Mouse (Mus musculus) limb, embryonic 11.5 days (tissue): ENCODE results near the gene Tnni1. TPM values are rescaled to one million over a fixed set of nuclear protein-coding genes. Genes with fewer than 3 reads are reported as not detected.

Source experiments
- ATAC-seq: fragments of 200-750 bp; cut with Nextera tagmentation; 2 replicates; pipeline ENCODE4 v1.8.0; 2017; ENCODE audit warnings: low read depth; ENCODE audit not compliant: insufficient number of reproducible peaks, low FRiP score, low TSS enrichment
- DNase-seq: peaks from one replicate; pipeline ENCODE4 v3.0.0-alpha.2; 2015; ENCODE audit warnings: low spot score
- H3K27ac ChIP-seq: fragments of 300-500 bp; sonication (generic); replicated peaks from 2 replicates; pipeline ENCODE4 v1.5.1; 2014; ENCODE audit warnings: low read depth, mild to moderate bottlenecking, low read length
- H3K27me3 ChIP-seq: fragments of 300-500 bp; sonication (generic); 2 replicates; pipeline ENCODE4 v1.6.1; 2014; ENCODE audit warnings: mild to moderate bottlenecking, low read length, mixed read lengths; ENCODE audit not compliant: control insufficient read depth, insufficient read depth
- H3K36me3 ChIP-seq: fragments of 300-500 bp; sonication (generic); 2 replicates; pipeline ENCODE4 v1.6.1; 2014; ENCODE audit warnings: mild to moderate bottlenecking, low read length, moderate library complexity, mixed read lengths; ENCODE audit not compliant: control insufficient read depth, insufficient read depth
- H3K4me1 ChIP-seq: fragments of 300-500 bp; sonication (generic); 2 replicates; pipeline ENCODE4 v1.6.1; 2014; ENCODE audit warnings: low read length, mixed read lengths; ENCODE audit not compliant: control insufficient read depth, insufficient read depth
- H3K4me2 ChIP-seq: fragments of 300-500 bp; sonication (generic); 2 replicates; pipeline ENCODE4 v1.6.1; 2014; ENCODE audit warnings: low read depth, mild to moderate bottlenecking, moderate library complexity; ENCODE audit not compliant: severe bottlenecking
- H3K4me3 ChIP-seq: fragments of 300-500 bp; sonication (generic); 2 replicates; pipeline ENCODE4 v1.5.1; 2014; ENCODE audit warnings: low read depth, low read length
- H3K9ac ChIP-seq: fragments of 300-500 bp; sonication (generic); 2 replicates; pipeline ENCODE4 v1.6.1; 2014; ENCODE audit warnings: mild to moderate bottlenecking, low read length
- H3K9me3 ChIP-seq: fragments of 300-500 bp; sonication (generic); 2 replicates; pipeline ENCODE4 v1.6.1; 2016; ENCODE audit warnings: low read length; ENCODE audit not compliant: control insufficient read depth
- WGBS: fragments of 180-500 bp; shearing (Covaris S2); extraction: QIAGEN DNeasy Blood & Tissue Kit; methylation state at CpG from one replicate; pipeline ENCODE4 v1.1.7; 2014; 5-methylcytosine and 5-hydroxymethylcytosine counted together
- polyA plus RNA-seq: library from polyadenylated mRNA; unstranded; fragments of >200 nt; fragmentation: Nextera tagmentation; extraction: Ambion mirVana; gene quantifications from 2 replicates; pipeline ENCODE4 v1.2.1, GENCODE M21; 2014

Tnni1 gene
- polyA plus RNA-seq, 1 experiment from 2014 or later, result 19.4 TPM

DNA sequence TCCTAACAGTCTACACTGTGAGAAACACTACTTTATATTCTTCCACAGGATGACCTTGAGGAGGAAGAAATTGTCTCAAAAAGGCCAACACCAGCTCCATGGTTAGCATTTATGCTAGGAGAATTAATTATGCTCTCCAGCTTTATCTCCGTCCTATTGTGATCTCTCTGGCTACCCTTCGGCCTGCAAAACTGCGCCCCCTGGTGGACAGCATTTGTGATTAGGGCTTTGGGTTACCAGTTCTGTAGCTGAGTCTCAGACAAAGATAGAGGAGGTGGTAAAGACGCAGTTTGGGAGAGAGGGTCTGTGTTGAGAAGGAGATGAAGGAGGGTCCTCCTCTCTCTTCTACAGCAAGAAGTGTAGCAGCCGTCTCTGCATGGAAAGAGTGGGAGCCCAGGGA, 10.6 kb downstream of the Tnni1 start:
- H3K27me3 ChIP-seq, result no peaks in the 10 kb centered on the region
- no peak overlapping the region for H3K4me2 ChIP-seq
- H3K36me3 ChIP-seq, result no peaks in the 10 kb centered on the region
- no peaks in the 10 kb centered on the region for H3K9me3 ChIP-seq
- no peak for ATAC-seq
- DNase-seq, result peak; percentile 84
- H3K4me3 ChIP-seq, result no peak overlapping the region
- peaks cover 9% of the 10 kb centered on the region; the same call in 1 of the 2 replicates for H3K4me1 ChIP-seq
- H3K9ac ChIP-seq, result no peak overlapping the region
- 13% methylated on average over 5 of the region's 5 CpGs for WGBS
- no peak overlapping the region for H3K27ac ChIP-seq

DNA sequence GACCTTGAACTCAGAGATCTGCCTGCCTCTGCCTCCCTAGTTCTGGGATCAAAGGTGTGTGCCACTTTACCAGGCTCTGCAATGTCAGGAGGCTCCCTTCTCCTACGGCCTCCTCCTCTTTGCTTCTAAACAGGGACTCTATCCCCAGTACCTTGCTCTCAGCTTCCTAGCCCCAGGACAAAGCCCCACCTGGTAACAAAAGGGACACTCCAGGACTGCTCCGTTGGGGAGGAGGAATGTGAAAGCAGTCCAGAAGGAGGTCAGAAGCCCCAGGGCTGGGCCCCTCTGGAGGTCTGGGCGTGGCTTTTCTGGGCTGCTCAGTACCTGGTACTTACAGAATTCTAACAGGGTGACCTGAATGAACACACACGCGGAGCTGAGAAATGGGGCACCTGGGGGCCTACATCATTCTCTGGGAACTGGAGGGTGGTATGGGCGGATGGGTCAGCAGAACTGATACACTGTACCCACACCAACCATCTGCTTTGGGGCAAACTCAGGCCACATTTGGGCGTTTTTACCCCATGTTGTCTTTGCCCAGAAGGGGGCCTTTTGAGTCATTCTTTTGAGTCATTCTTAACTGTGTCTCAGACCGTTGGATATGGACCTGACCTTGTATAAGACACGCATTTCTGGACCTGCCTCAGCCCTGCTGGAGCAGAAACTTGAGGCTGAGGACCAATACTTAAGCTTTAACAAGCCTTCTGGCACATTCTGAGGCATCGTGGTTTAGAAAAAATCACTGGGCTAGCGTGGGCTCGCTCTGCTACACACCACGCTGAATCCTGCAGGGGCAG, 13.1 kb downstream of the Tnni1 start:
- DNase-seq (no peak), ATAC-seq (no peak)
- H3K9ac ChIP-seq, result no peak overlapping the region
- 75% methylated on average over 13 of the region's 13 CpGs for WGBS
- no peaks in the 10 kb centered on the region for H3K36me3 ChIP-seq
- H3K9me3 ChIP-seq, result no peaks in the 10 kb centered on the region
- no peaks in the 10 kb centered on the region for H3K27me3 ChIP-seq
- peaks cover 9% of the 10 kb centered on the region; the same call in 1 of the 2 replicates for H3K4me1 ChIP-seq
- no peak overlapping the region for H3K4me3 ChIP-seq
- H3K4me2 ChIP-seq, result no peak overlapping the region
- H3K27ac ChIP-seq, result no peak overlapping the region

DNA sequence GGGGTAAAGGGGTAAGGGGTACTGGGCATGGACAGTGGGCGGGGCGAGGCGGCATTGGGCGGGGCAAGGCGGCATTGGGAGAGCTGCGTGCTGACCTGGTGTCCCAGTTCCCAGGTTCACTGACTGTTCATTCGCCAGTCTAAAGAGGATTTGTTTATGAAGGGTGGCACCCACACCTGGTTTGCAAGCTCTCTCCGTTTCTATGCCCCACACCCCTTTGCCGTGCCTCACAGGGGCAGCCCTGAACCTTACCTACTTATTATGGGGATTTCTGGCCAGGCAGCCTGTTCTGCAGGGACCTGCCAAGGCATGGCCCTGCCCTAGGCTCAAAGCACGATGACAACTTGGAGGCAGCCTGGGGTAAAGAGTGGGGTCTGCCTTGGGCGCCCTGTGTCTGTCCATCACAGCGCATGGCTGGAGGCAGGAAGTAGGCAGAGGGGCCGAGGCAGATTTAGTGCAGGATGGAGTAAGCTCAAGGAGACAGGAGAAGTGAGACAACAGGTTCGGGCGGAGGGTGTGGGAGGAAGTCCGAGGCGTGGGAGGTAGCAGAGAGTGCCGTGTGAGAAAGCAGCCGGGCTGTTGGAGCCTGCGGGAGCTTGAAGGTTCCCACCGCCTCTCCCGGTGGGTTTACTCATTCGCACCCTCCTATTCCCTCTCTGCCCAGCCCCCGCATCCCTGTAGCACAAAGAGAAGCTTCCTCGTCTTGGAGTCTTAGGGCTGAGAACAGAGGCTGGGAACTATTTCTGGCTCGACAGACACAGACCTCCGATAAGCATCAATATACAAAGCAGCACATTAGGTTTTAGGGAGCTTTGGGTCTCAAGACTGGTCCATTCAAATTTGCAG, 14.4 kb downstream of the Tnni1 start:
- Histone ChIP-seq H3K27me3 (no peaks in the 10 kb centered on the region), H3K27ac (no peak overlapping the region), H3K4me3 (peak overlapping the region; percentile 14; the same call in 1 of the 2 replicates), H3K36me3 (no peaks in the 10 kb centered on the region), H3K4me1 (peaks cover 9% of the 10 kb centered on the region; the same call in 1 of the 2 replicates), H3K9me3 (no peaks in the 10 kb centered on the region), H3K4me2 (peak overlapping the region; percentile 42), H3K9ac (peak overlapping the region; percentile 14; the same call in 1 of the 2 replicates)
- peak; percentile 44; the same call in 1 of the 2 replicates for ATAC-seq
- WGBS, result 7% methylated on average over 27 of the region's 27 CpGs
- DNase-seq, result peak; percentile 51

DNA sequence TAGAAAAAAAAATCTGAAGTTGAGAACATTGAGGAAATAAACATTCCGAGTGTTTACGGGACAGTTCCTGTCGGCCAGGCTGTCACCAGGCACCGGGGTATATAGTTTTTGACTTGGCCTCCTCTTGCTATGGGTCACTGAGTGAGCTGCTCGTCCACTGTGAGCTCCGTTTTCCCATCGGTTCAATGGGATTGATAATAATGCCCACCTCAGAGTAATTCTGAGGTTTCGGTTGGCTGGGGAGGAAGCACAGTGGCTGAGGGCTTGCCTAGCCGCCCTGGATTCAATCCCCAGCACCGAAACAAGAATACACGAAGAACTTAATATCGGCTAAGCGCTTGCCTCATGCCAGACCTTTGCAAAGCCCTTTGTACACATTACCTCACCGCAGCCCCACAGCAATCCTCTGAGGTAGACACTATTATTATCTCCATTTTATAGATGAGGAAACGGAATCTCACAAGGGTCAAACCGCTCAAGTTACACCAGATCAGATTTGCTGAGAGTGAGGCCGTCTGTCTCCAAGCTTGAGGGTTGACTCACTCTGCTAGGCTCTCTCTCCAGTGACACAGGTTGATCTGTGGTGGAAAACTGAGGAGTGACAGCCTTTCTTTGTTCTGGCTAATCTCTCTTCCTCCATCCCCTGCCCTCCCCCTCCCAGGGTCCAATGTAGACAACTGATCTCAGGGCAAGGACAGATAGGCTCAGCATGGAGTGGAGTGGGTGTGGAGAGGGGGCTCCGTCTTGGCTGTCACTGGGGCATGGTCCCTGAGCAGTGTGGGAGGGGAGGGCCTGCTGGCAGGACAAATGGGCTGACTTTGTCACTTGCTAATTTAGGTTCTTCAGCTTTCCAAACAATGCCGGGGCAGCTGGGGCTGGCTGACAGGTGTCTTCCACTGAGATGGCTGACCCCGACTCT, 15.2 kb downstream of the Tnni1 start:
- no peaks in the 10 kb centered on the region for H3K36me3 ChIP-seq
- WGBS, result 34% methylated on average over 20 of the region's 20 CpGs
- no peak; the same call in 1 of the 2 replicates for ATAC-seq
- H3K27ac ChIP-seq, result no peak overlapping the region
- H3K4me2 ChIP-seq, result peak overlapping the region; percentile 42
- H3K4me3 ChIP-seq, result no peak overlapping the region; the same call in 1 of the 2 replicates
- H3K27me3 ChIP-seq, result no peaks in the 10 kb centered on the region
- peaks cover 13% of the 10 kb centered on the region; the same call in 1 of the 2 replicates for H3K4me1 ChIP-seq
- no peaks in the 10 kb centered on the region for H3K9me3 ChIP-seq
- H3K9ac ChIP-seq, result no peak overlapping the region
- DNase-seq, result no peak

GRCm38 (mm10) chr1:135798492-135798891, 19.3 kb downstream of the Tnni1 start:
- WGBS, result 83% methylated on average over 1 of the region's 1 CpGs
- ATAC-seq, result no peak

DNA sequence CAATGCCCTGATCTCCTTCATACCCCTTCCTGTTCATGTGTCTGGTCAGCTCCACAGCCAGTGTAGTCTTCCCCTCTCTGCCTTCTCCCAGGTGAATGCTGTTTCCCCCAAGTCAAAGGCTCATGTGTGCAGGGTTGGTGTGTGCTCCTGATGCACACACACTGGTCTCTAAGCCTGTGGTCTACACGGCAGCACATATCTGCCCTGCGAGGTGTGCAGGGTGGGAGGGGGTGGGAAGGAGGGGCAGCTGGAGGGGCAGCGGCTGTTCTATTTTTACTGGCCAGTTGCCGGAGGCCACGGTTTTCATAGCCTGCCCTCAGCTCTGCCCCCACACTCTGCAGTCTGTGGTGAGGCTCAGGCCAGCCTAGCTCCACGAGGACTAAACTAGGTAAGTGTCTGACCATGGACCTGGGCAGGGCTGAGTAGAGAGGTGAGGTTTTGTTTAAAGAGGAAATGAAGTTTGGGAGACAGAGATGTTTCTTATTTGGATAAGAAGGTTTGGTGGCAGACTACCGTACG, 19.9 kb downstream of the Tnni1 start:
- Histone ChIP-seq H3K4me2 (peak overlapping the region; percentile 10; the same call in 1 of the 2 replicates), H3K27me3 (no peaks in the 10 kb centered on the region), H3K9me3 (no peaks in the 10 kb centered on the region), H3K4me3 (no peak overlapping the region), H3K4me1 (peaks cover 18% of the 10 kb centered on the region; the same call in 1 of the 2 replicates), H3K27ac (no peak overlapping the region), H3K36me3 (no peaks in the 10 kb centered on the region), H3K9ac (no peak overlapping the region)
- DNase-seq (no peak), ATAC-seq (no peak)
- WGBS, result 45% methylated on average over 8 of the region's 8 CpGs

More at GRCm38 (mm10) chr1:135798492-135798891, 19.3 kb downstream of the Tnni1 start:
- Histone ChIP-seq H3K9ac (no peak overlapping the region), H3K4me3 (no peak overlapping the region), H3K27ac (no peak overlapping the region), H3K4me2 (no peak overlapping the region), H3K27me3 (no peaks in the 10 kb centered on the region), H3K4me1 (peaks cover 24% of the 10 kb centered on the region; the same call in 1 of the 2 replicates), H3K9me3 (no peaks in the 10 kb centered on the region), H3K36me3 (no peaks in the 10 kb centered on the region)
- no peak for DNase-seq

DNA sequence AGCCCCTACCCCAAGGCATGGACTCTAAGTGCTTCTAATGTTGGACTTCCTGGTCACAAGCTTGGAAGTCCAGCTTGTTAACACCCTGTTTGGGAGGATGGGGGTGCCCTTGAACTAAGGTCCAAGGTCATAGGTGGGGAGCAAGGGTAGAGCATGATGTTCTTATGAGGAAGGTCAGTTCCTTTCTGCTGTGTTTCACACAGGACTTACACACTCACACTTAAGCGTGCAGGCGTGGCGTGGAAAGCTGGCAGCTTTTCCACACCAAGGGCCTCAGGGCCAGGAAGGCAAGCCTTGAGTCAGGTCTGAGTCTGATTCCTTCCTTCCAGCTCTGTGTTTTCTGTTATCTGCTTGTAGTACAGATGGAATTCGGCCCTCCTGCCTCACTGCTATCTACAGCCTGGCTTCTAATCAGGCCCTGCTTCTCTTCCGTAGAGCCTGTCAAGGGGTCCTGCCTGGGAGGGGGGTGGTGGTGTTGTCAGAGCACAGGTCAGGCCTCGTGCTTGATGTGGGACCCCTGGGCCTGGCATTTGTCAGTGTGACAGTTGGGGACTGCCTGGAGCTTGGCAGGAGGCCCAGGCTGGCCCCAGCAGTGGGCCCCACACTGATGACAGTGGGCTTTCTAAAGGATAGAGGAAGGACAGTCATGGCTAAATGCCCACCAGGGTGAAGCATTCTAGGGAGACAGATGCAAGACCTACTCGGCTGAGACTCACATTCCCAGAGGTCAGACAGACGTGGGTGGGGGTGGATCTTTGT, 21.1 kb downstream of the Tnni1 start:
- ATAC-seq (peak; percentile 44; the same call in 1 of the 2 replicates), DNase-seq (no peak)
- H3K27me3 ChIP-seq, result no peaks in the 10 kb centered on the region
- peaks cover 16% of the 10 kb centered on the region; the same call in 1 of the 2 replicates for H3K4me1 ChIP-seq
- no peak overlapping the region for H3K4me2 ChIP-seq
- no peaks in the 10 kb centered on the region for H3K9me3 ChIP-seq
- no peak overlapping the region for H3K27ac ChIP-seq
- H3K9ac ChIP-seq, result peak overlapping the region; percentile 5; the same call in 1 of the 2 replicates
- no peak overlapping the region for H3K4me3 ChIP-seq
- 36% methylated on average over 8 of the region's 8 CpGs for WGBS
- H3K36me3 ChIP-seq, result no peaks in the 10 kb centered on the region
